Mouse (Mus musculus) heart, adult 2 months (tissue): ENCODE data around the gene Srf.

Source experiments
- CTCF ChIP-seq: fragments of 200-600 bp; IDR thresholded peaks from 2 replicates; pipeline ENCODE4 v1.8.1; 2022; ENCODE audit warnings: antibody characterized with exemption, mild to moderate bottlenecking, moderate library complexity
- EP300 ChIP-seq: fragments of 200-500 bp; IDR thresholded peaks from 2 replicates; pipeline ENCODE4 v1.6.1; 2011; ENCODE audit warnings: low read depth, low read length, control low read depth; ENCODE audit not compliant: insufficient read depth
- POLR2A ChIP-seq: fragments of 200-500 bp; IDR thresholded peaks from 2 replicates; pipeline ENCODE4 v1.6.1; 2011; ENCODE audit warnings: mild to moderate bottlenecking, low read depth, low read length, control low read depth; ENCODE audit not compliant: insufficient read depth

- TF ChIP-seq POLR2A (no peak), CTCF (no peak), EP300 (no peak)
These were observed 3.8 kb downstream of the Srf start for GRCm38 (mm10) chr17:46552151-46552550.
